Mouse (Mus musculus) right cerebral cortex, adult 2 months (tissue): ENCODE results near the gene Fam81a.

Experiments used
- DNase-seq, 2 experiments: peaks; one replicate each; pipeline ENCODE4 v3.0.0; 2021 to 2022; ENCODE audit warnings: low spot score in 2 of 2

The Fam81a gene

GRCm38 (mm10) chr9:70109279-70109678, 33.1 kb downstream of the Fam81a start:
- peak; percentile 92 for DNase-seq

- no peak for DNase-seq
Observed at GRCm38 (mm10) chr9:70108151-70108550, 34.2 kb downstream of the Fam81a start.

- DNase-seq = no peak
Observed at GRCm38 (mm10) chr9:70105573-70105972, 36.8 kb downstream of the Fam81a start.

- no peak for DNase-seq
Observed at GRCm38 (mm10) chr9:70103106-70103505, 39.3 kb downstream of the Fam81a start.

- DNase-seq = no peak
Observed at GRCm38 (mm10) chr9:70097542-70097941, 44.8 kb downstream of the Fam81a start.

GRCm38 (mm10) chr9:70095016-70095415, 47.3 kb downstream of the Fam81a start:
- no peak for DNase-seq

- DNase-seq = no peak
Observed at GRCm38 (mm10) chr9:70090541-70090940, 51.8 kb downstream of the Fam81a start.

GRCm38 (mm10) chr9:70088786-70089096, 53.6 kb downstream of the Fam81a start:
- no peak for DNase-seq

- peak; percentile 63 to 69 for DNase-seq
Observed at GRCm38 (mm10) chr9:70088041-70088785, 54.1 kb downstream of the Fam81a start.

GRCm38 (mm10) chr9:70087379-70087778, 55.0 kb downstream of the Fam81a start:
- no peak for DNase-seq

- no peak for DNase-seq
Observed at GRCm38 (mm10) chr9:70086091-70086490, 56.3 kb downstream of the Fam81a start.

- peak; percentile 83 to 85 for DNase-seq
Observed at GRCm38 (mm10) chr9:70084107-70084506, 58.3 kb downstream of the Fam81a start.

- no peak for DNase-seq
Observed at GRCm38 (mm10) chr9:70082357-70083204, 59.8 kb downstream of the Fam81a start.

GRCm38 (mm10) chr9:70081767-70082166, 60.6 kb downstream of the Fam81a start:
- DNase-seq = no peak

GRCm38 (mm10) chr9:70080976-70081375, 61.4 kb downstream of the Fam81a start:
- DNase-seq = no peak

GRCm38 (mm10) chr9:70080027-70080800, 62.1 kb downstream of the Fam81a start:
- no peak for DNase-seq

- no peak for DNase-seq
Observed at GRCm38 (mm10) chr9:70078034-70078433, 64.3 kb downstream of the Fam81a start.

GRCm38 (mm10) chr9:70077170-70077569, 65.2 kb downstream of the Fam81a start:
- no peak for DNase-seq

GRCm38 (mm10) chr9:70072387-70072786, 70.0 kb downstream of the Fam81a start:
- DNase-seq = no peak

- no peak for DNase-seq
Observed at GRCm38 (mm10) chr9:70069961-70070435, 72.4 kb downstream of the Fam81a start.

GRCm38 (mm10) chr9:70067497-70067896, 74.9 kb downstream of the Fam81a start:
- no peak for DNase-seq

GRCm38 (mm10) chr9:70062012-70062411, 80.3 kb downstream of the Fam81a start:
- DNase-seq = no peak
